In genomic region chr4:128737825-128738610, GRCm38 (mm10) we compare ENCODE assay signal across 9 mouse cellular contexts. TPM values are rescaled to one million over a fixed set of nuclear protein-coding genes. Genes with fewer than 3 reads are reported as not detected.
A peak's percentile ranks its signal among the peaks of the same experiment; 100 is the strongest.
DNase-seq lines count a peak whose midpoint lies in the region; ATAC-seq and TF ChIP-seq lines count a peak whose summit lies in the region.
"Had no signal": no experiment of that assay in that cellular context is flagged by ENCODE, and none has a peak within 500 bp of the region (broad histone marks: within the 10 kb centered on the region; RNA-seq: fewer than 3 reads in every experiment).

No protein-coding gene starts in this region.

- no peak for ATAC-seq in heart, embryonic 13.5 days (ENCODE audit: extremely low read depth, insufficient number of reproducible peaks, low FRiP score, low TSS enrichment)
- no peak for ATAC-seq in forebrain, embryonic 14.5 days
- ATAC-seq in midbrain, embryonic 11.5 days (ENCODE audit: low FRiP score): no peak
- no peak for ATAC-seq in liver, embryonic 12.5 days

- no peak overlapping the region for H3K4me3 ChIP-seq in heart, embryonic 13.5 days
- H3K4me3 ChIP-seq in ES-E14 (ENCODE audit: insufficient read depth in 1 of 2, low read depth in 1 of 2, low read length in 2 of 2, poor library complexity in 1 of 2, severe bottlenecking in 1 of 2): 0 out of 4 replicates have a peak overlapping the region, but pooled peaks of 1 of the 2 experiments have one; percentile 10
- H3K4me3 ChIP-seq in forebrain, embryonic 14.5 days (ENCODE audit: low read depth, low read length): no peak overlapping the region
- H3K4me3 ChIP-seq in midbrain, embryonic 11.5 days (ENCODE audit: low read depth, low read length): no peak overlapping the region
- H3K4me3 ChIP-seq in liver, embryonic 12.5 days: no peak overlapping the region

- intact Hi-C loops in heart, postnatal 25 days (cut with DNase I): loop anchor here (5.0 kb wide), 1 partner anchor 34 kb away; no protein-coding TSS in a partner anchor

- no peak for DNase-seq in heart, postnatal 25 days (ENCODE audit: low spot score)
- no peak for DNase-seq in ES-E14 (ENCODE audit: low read depth, low spot score)
- DNase-seq in forebrain, embryonic 14.5 days (ENCODE audit: low spot score): no peak
- DNase-seq in midbrain, embryonic 11.5 days (ENCODE audit: low spot score, missing footprints): no peak
- DNase-seq in adrenal gland, postnatal 14 days: no peak
- no peak for DNase-seq in adrenal gland, postnatal 10 days
- DNase-seq: cerebellum, postnatal 36 days had no signal

- 59% methylated on average over 14 of the region's 14 CpGs for WGBS in heart, embryonic 13.5 days
- 19% methylated on average over 14 of the region's 14 CpGs for WGBS in forebrain, embryonic 14.5 days
- 58% methylated on average over 14 of the region's 14 CpGs for WGBS in midbrain, embryonic 11.5 days
- 84% methylated on average over 14 of the region's 14 CpGs for WGBS in liver, embryonic 12.5 days (ENCODE audit: insufficient replicate concordance)

- in situ Hi-C loops in ES-E14 (cut with MboI; ENCODE audit: low sequenced_read_pairs in 2 of 2, unreplicated experiment in 2 of 2): no loop called here

- peak overlapping the region; percentile 40 for H3K4me2 ChIP-seq in heart, embryonic 13.5 days
- H3K4me2 ChIP-seq in forebrain, embryonic 14.5 days (ENCODE audit: low read length): peak overlapping the region; percentile 45
- H3K4me2 ChIP-seq in midbrain, embryonic 11.5 days: peak overlapping the region; percentile 3; the same call in 1 of the 2 replicates
- no peak overlapping the region for H3K4me2 ChIP-seq in liver, embryonic 12.5 days

- peak overlapping the region; percentile 93 for H3K27ac ChIP-seq in heart, embryonic 13.5 days (replicated peaks)
- peak overlapping the region; percentile 75 for H3K27ac ChIP-seq in ES-E14 (ENCODE audit: insufficient read depth, low read depth, low read length, poor library complexity, severe bottlenecking)
- H3K27ac ChIP-seq in forebrain, embryonic 14.5 days (ENCODE audit: low read depth, low read length): peak overlapping the region; percentile 92
- H3K27ac ChIP-seq in midbrain, embryonic 11.5 days (ENCODE audit: low read depth, low read length): peak overlapping the region; percentile 92; the same call in 1 of the 2 replicates
- H3K27ac ChIP-seq in liver, embryonic 12.5 days: no peak overlapping the region

- H3K27me3 ChIP-seq in heart, embryonic 13.5 days (replicated peaks): no peaks in the 10 kb centered on the region
- no peaks in the 10 kb centered on the region for H3K27me3 ChIP-seq in forebrain, embryonic 14.5 days (replicated peaks; ENCODE audit: control insufficient read depth, insufficient read depth, low read length)
- H3K27me3 ChIP-seq in midbrain, embryonic 11.5 days (ENCODE audit: control insufficient read depth, insufficient read depth, low read length): no peaks in the 10 kb centered on the region
- no peaks in the 10 kb centered on the region for H3K27me3 ChIP-seq in liver, embryonic 12.5 days (replicated peaks)

- H3K9me3 ChIP-seq in heart, embryonic 13.5 days: no peaks in the 10 kb centered on the region
- H3K9me3 ChIP-seq in ES-E14 (ENCODE audit: control insufficient read depth, insufficient read depth, low read depth, low read length): no peaks in the 10 kb centered on the region
- no peaks in the 10 kb centered on the region for H3K9me3 ChIP-seq in forebrain, embryonic 14.5 days (replicated peaks; ENCODE audit: control insufficient read depth, low read length)
- H3K9me3 ChIP-seq in midbrain, embryonic 11.5 days (ENCODE audit: control insufficient read depth, low read length): no peaks in the 10 kb centered on the region
- H3K9me3 ChIP-seq in liver, embryonic 12.5 days (replicated peaks): no peaks in the 10 kb centered on the region

- peaks cover 22% of the 10 kb centered on the region; the same call in 1 of the 2 replicates for H3K36me3 ChIP-seq in heart, embryonic 13.5 days
- H3K36me3 ChIP-seq in ES-E14 (ENCODE audit: control insufficient read depth, insufficient read depth, low read length, poor library complexity, severe bottlenecking): no peaks in the 10 kb centered on the region
- peaks cover 28% of the 10 kb centered on the region; the same call in 1 of the 2 replicates for H3K36me3 ChIP-seq in forebrain, embryonic 14.5 days (ENCODE audit: control insufficient read depth, insufficient read depth, low read length)
- H3K36me3 ChIP-seq in midbrain, embryonic 11.5 days (ENCODE audit: control insufficient read depth, insufficient read depth, low read length): no peaks in the 10 kb centered on the region
- H3K36me3 ChIP-seq in liver, embryonic 12.5 days: peaks cover 47% of the 10 kb centered on the region

- peak overlapping the region; percentile 45 for H3K9ac ChIP-seq in heart, embryonic 13.5 days
- H3K9ac ChIP-seq in ES-E14 (ENCODE audit: insufficient read depth, low read depth, low read length, poor library complexity, severe bottlenecking): no peak overlapping the region; the same call in 1 of the 2 replicates
- peak overlapping the region; percentile 47 for H3K9ac ChIP-seq in forebrain, embryonic 14.5 days (ENCODE audit: low read length)
- peak overlapping the region; percentile 46; the same call in 1 of the 2 replicates for H3K9ac ChIP-seq in midbrain, embryonic 11.5 days (ENCODE audit: low read length)
- no peak overlapping the region for H3K9ac ChIP-seq in liver, embryonic 12.5 days

- peaks cover 79% of the 10 kb centered on the region for H3K4me1 ChIP-seq in heart, embryonic 13.5 days
- H3K4me1 ChIP-seq in ES-E14 (ENCODE audit: control insufficient read depth in 2 of 2, insufficient read depth in 2 of 2, low read length in 2 of 2, poor library complexity in 1 of 2): peaks cover 5 to 24% of the 10 kb centered on the region in 2 experiments
- peaks cover 60% of the 10 kb centered on the region for H3K4me1 ChIP-seq in forebrain, embryonic 14.5 days (ENCODE audit: control insufficient read depth, insufficient read depth, low read length)
- peaks cover 58% of the 10 kb centered on the region for H3K4me1 ChIP-seq in midbrain, embryonic 11.5 days (ENCODE audit: control insufficient read depth, insufficient read depth, low read length)
- H3K4me1 ChIP-seq in liver, embryonic 12.5 days: peaks cover 51% of the 10 kb centered on the region

TF ChIP-seq in ES-E14, 5 proteins besides CTCF, POLR2A, EP300 and RAD21:
- TF ChIP-seq ZC3H11A (IDR thresholded peaks at IDR 0.05; ENCODE audit: borderline replicate concordance, low read depth, low read length) (no peak), ZNF384 (IDR thresholded peaks at IDR 0.05; ENCODE audit: low read depth, low read length) (no peak), CHD2 (IDR thresholded peaks at IDR 0.05; ENCODE audit: low read depth, low read length) (no peak), HCFC1 (IDR thresholded peaks at IDR 0.05; ENCODE audit: borderline replicate concordance, insufficient read depth, low read length) (no peak), MAFK (IDR thresholded peaks at IDR 0.05; ENCODE audit: insufficient read depth, low read depth, low read length) (no peak)

RNA-seq across cellular contexts. Expression of gene A3galt2, which starts 17.1 kb away (rescaled TPM):
- polyA plus RNA-seq in heart, embryonic 13.5 days (2015; fragmentation: Nextera tagmentation; extraction: Ambion mirVana): 0.09 TPM in 2 replicates
- under 1 TPM in 1 of 2 experiments, not detected in 1; 0.14 TPM for total RNA-seq in heart, postnatal 25 days (2021)
- total RNA-seq in ES-E14 (2012; rRNA removed): 0.09 and 0.11 TPM in 2 replicates
- 0.27 and 0.38 TPM in 2 replicates for polyA plus RNA-seq in forebrain, embryonic 14.5 days (2014; fragmentation: Nextera tagmentation; extraction: Ambion mirVana)
- polyA plus RNA-seq in midbrain, embryonic 11.5 days (2014; fragmentation: Nextera tagmentation; extraction: Ambion mirVana): 0.15 and 0.18 TPM in 2 replicates
- total RNA-seq in adrenal gland, postnatal 14 days (2021): 0.26 TPM in 2 replicates
- polyA plus RNA-seq in liver, embryonic 12.5 days (2016; fragmentation: Nextera tagmentation; extraction: Ambion mirVana): 0.04 and 0.06 TPM in 2 replicates
- under 1 TPM; 0.12 TPM for total RNA-seq in adrenal gland, postnatal 10 days (2021)

Comparison
In these comparisons a context has a peak if more than half of its experiments do, and no peak if none do; other contexts are left out.
1. H3K9ac ChIP-seq: peak in heart, embryonic 13.5 days (single experiment), forebrain, embryonic 14.5 days (single experiment) and midbrain, embryonic 11.5 days (single experiment); none in ES-E14 (single experiment) and liver, embryonic 12.5 days (single experiment).